Mouse (Mus musculus) layer of hippocampus, adult 8-10 months (tissue): ENCODE measurements around the gene Tmem110. TPM values are rescaled to one million over a fixed set of nuclear protein-coding genes. Genes with fewer than 3 reads are reported as not detected.

ENCODE experiments used
- DNase-seq, 2 experiments: peaks; one replicate each; pipeline ENCODE4 v3.0.0; 2022; ENCODE audit warnings: low spot score in 2 of 2
- total RNA-seq, 4 experiments: library from RNA; stranded (reverse); gene quantifications; 2 replicates each; pipeline ENCODE4 v1.2.4; 2022

Tmem110 gene
- total RNA-seq, 4 experiments from 2014 or later = 22.8 to 27.8 (median 25.8) TPM

DNA sequence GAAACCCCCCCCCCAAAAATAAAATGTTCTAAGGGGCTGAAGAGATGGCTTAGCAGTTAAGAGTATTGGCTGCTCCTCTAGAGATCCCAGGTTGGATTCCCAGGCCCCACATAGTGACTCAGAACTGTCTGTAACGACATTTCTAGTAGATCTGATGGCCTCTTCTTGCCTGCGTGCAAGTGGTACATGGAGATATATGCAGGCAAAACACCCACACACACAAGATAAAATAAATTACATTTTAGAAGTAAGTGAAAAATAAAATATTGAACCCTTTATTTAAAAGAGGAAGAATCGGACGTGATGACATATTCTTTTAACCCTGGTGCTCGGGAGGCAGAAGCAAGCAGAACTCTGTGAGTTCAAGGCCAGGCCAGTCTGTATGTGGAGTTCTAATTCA lies 77.2 kb downstream of the Tmem110 start:
- no peak for DNase-seq

DNA sequence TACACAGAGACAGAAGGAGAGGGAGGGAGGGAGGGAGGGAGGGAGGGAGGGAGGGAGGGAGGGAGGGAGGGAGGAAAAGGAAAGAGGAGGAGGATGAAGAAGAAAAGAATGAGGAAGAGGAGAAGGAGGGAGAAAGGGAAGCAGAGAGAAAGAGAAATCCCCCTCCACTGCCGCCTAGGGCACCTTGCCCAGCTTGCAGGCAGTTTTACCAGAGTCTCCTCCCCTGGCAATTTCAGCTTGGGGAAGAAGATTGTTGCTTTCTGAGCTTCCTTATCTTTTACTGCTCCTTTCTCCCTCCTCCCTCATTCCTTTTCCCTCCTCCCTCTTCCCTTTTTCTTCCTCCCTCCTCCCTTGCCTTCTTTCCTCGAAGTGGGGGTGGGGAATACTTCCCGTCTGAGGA lies 77.6 kb downstream of the Tmem110 start:
- no peak for DNase-seq

DNA sequence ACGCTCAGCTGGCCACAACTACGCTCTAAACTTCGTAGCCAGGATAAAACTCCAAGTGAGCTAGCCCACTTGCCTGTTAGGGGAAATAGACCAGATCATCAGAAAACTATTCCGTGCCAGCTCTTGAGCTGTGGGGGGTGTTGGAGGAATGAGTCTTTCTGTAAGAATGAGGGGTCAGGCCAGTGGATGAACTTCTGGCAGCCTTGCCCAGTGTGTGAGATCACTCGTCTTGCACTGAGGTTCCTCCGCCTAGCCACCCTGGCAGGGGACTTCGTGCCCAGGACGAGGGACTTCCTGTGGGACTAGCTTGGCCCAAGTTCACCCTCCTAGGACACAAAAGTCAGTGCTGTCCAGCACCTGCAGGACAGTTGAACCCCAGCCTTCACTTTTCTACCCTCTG lies 78.9 kb downstream of the Tmem110 start:
- no peak for DNase-seq

DNA sequence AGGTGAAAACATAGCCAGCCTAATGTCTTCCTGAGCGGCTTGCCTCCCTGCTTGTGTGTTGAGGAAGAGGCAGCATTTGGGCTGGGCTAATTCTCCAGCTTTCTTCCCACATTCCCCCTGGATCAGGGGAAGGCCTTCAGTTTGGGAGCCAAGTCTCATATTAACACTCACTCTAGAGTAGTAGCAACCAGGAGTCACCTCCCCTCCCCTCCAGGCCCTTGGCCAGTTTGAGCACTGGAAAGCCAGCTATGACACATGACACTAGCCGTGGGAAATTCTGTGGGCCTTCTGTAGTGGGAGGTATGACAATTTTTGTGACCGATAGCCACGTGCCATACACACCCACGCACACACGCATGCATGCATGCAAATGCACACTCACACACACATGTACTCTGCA lies 80.6 kb downstream of the Tmem110 start:
- no peak for DNase-seq

DNA sequence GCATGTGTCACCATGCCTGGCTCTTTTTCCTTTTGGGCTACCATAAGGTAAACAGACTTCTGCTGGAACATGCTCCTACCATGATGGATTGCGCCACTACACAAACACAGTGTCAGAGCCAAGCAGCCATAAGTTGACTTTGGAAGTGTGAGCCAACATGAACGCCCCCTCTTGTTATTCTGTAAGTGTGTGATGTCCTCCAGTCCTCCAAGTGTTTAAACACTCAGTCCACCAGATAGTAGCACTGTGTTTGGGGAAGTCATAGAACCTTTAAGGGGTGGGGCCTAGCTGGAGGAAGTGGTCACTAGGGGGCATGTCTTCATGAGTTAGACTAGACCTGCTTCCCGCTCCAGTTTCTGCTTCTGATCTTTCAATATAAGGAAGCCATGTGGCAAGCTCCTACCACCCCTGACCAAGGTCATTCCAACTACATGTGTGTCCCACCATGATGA lies 82.5 kb downstream of the Tmem110 start:
- no peak for DNase-seq

DNA sequence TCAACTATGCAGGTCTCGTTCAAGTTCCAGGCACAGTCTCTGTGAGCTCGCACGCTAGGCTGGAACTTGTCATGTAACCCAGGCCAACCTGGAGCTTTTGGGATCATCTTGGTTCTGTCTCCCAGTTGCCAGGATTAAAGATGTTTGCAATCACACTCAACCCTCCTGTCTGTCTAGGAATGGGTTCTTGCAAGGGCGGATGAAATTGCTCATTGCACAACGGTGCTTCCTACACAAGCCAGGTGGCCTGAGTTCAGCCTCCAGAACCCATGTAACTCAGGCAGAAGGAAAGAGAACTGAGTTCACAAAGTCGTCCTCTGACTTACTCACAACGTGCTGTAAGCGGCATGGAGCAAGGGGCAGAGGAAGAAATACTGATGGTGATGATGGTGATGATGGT lies 85.8 kb downstream of the Tmem110 start:
- no peak for DNase-seq

DNA sequence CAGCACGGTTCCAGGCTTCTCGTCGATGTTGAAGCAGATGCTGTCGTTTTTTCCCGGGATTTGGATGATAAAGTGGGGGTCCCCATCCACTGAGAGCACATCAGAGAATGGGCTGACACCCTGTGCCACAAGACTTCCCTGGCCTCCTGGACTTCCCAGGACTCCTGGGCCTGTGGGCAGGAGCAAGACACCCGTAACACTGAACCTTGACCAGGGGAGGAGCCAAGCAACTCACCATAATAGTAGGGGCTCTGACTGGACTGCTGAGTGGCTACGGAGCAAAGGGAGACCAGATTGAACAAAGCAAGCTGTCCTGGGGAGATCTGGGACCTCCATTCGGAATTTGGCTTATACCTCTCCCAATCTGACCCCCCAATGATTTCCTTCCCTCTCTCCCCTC lies 87.3 kb downstream of the Tmem110 start:
- no peak for DNase-seq

DNA sequence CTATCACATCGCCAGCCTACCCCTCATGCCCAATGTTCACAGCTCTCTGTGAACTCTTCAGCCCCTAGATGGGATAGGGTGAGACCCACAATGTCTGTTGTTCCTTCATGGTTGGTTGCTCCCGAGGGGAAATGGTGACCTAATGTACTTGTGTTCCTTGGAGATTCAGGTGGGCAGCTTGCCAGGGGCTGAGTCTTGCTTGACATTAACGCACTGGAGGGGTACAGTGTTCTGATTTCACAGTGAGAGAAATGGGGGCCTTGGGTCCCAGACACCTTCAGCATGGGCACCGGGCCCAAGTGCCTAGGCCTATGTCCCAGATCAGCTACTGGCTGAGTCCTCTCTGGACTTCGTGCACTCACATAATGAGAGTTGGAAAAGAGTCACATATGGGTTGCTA lies 88.0 kb downstream of the Tmem110 start:
- DNase-seq = no peak

DNA sequence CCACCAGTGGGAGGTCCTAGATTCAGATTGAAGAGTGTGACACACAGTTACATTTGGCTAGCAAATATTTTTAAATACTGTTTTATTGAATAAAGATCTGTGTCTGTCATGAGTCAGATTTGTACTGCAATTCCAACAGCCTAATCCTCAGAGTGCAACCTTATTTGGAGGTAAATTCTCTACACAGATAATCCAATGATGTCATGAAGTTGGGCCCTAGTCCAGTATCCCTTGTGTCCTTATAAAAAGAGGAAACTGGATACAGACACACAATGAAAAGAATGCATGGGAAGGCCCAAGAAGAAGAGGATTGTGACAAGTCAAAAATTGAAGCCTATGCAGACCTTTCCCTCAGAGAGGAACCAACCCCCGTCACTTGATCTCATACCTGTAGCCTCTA lies 91.1 kb downstream of the Tmem110 start:
- no peak for DNase-seq

DNA sequence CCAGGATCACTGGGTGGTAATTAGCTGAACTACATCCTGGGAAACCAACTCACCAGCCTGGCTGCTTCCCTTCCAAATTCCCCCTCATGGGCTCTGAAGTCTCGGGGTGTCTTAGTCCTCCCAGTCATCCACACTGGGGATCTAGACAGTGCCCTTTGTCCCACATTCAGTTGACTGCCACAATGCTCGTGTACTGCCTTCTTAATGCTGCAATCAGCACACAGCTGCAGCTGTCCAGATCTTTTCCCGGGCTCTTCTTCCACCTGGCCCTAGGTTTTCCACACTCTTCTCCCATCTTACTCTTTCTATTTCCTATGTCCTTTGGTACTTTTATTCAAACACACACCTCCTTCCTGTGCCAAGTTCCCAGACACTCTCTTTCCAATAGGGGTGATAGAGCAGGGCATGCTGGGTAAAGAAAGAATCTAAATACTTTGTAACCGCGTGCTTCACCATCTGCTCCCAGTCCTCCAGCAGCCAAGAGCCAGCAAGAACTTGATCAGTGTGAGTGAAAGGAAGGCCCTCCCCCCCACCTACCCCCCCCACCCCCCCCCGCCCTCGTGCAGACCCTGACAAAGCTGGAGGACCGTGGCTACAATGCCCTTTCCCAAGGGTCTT lies 96.8 kb downstream of the Tmem110 start:
- DNase-seq = no peak

DNA sequence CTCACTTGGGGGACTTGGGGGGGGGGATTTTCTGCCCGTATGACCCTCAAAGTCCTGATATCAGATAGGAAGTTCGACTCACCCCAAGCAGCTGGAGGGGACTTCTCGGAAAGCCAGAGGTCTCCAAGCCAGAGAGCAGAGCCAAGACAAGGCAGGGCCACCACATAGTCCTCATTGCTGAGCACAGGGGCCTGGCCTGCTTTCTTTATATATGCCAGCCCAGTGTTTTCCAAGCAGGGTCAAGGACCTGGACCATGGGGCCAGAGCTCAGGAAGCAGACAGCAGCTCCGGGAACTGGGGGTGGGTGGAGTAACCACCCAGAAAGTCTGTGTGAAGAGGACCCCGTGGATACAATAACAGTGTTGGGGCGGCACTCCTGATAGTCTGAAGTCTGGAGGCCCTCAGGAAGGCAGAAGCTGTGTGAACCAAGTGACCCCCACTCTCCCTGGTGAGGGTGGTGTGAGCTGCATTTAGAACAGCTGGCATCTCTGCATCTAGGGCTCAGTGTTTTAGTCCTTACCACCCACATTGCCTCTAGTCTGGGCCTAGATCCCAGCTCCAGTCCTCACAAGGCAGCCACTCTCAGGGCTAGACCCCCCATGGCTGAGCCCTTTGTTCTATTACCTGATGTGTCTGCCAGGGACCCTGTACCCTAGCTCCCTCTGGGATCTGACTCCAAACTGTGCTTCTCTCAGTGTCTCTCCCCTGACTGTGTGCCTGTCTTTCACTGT lies 98.2 kb downstream of the Tmem110 start, which contains the start of gene Itih3:
Itih3 (minus strand) TSS at position 386 of the 731 bp plus-strand sequence.
- peak; percentile 37 to 59 for DNase-seq

DNA sequence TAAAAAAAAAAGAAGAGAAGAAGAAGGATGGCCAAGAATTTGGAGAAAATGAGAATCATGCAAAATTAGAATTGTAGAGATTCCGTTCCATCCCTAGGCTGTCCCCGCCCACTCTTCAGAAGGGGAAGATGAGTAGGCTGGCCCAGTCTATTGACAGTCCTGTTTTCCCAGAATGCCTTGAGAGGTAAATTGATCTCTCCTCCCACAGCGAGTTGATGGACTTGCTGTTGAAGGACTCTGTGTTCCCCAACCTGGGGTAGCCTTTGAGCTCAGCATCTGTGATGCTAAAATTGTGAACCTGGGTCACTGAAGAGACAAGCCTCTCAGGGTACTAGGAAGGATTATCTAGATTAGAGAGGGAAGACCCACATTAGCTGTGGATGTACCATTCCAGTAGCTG lies 100.1 kb downstream of the Tmem110 start:
- DNase-seq = no peak

Other genes with a start within 250 kb of the Tmem110 start
- 10 to 100 TPM; 31.3 to 44.6 (median 34.3) TPM for gene Prkcd, start 199.4 kb upstream of the Tmem110 start, total RNA-seq
- 10 to 100 TPM; 13.0 to 15.2 (median 14.2) TPM for gene Rft1, start 171.2 kb upstream of the Tmem110 start, total RNA-seq
- 10 to 100 TPM; 36.1 to 39.2 (median 37.0) TPM for gene Sfmbt1, start 110.7 kb upstream of the Tmem110 start, total RNA-seq
- 1 to 10 TPM; 1.3 to 3.1 (median 1.8) TPM for gene Mustn1, start 53.6 kb downstream of the Tmem110 start, total RNA-seq
- gene Itih4, start 60.9 kb downstream of the Tmem110 start, total RNA-seq = under 1 TPM in 1 of 4 experiments, not detected in 3; 0.25 TPM
- 10 to 100 TPM; 28.0 to 46.6 (median 34.7) TPM for gene Itih3, start 98.2 kb downstream of the Tmem110 start, total RNA-seq
- not detected for gene Itih1, start 117.7 kb downstream of the Tmem110 start, total RNA-seq
- gene Nek4, start 125.8 kb downstream of the Tmem110 start, total RNA-seq = 10 to 100 TPM; 18.8 to 21.9 (median 20.0) TPM
- 10 to 100 TPM; 41.3 to 55.0 (median 48.5) TPM for gene Glt8d1, start 175.8 kb downstream of the Tmem110 start, total RNA-seq
- gene Spcs1, start 176.1 kb downstream of the Tmem110 start, total RNA-seq = 100 to 1,000 TPM; 150 to 171 (median 167) TPM
- 10 to 100 TPM; 51.8 to 69.0 (median 60.3) TPM for gene Pbrm1, start 193.5 kb downstream of the Tmem110 start, total RNA-seq
- 10 to 100 TPM; 40.3 to 53.7 (median 51.7) TPM for gene Gnl3, start 193.6 kb downstream of the Tmem110 start, total RNA-seq